Mouse (Mus musculus) adipocyte (in vitro differentiated cells): ENCODE measurements at regions not wholly inside any gene's neighbourhood (a gene's known extent, or its start where the extent isn't known, plus 50 kb on each side); places are given as distances from the start of the nearest gene placed in this dataset.

Source experiments
- DNase-seq: peaks from one replicate; pipeline ENCODE4 v3.0.0-alpha.2; 2016; ENCODE audit warnings: low spot score

DNA sequence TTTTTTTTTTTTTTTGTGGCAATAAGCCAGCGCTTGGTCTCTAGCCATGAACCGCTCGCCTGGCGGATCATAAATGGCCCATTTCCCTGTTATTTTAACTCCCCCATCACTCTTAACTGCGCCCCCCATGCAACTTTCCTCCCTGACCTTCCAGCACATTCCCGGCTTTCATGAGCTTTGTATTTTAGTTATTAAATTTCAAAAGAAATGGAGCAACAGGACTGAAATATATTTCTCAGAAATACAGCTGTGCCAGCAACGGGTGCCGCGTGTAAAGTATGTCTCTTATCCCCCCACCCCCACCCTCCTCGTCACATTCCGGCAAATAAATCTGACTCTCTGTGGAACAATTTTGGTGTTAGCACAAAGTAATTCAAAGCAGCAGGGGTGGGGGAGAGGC is 83.2 kb upstream of the Tas2r119 start:
- DNase-seq: no peak

DNA sequence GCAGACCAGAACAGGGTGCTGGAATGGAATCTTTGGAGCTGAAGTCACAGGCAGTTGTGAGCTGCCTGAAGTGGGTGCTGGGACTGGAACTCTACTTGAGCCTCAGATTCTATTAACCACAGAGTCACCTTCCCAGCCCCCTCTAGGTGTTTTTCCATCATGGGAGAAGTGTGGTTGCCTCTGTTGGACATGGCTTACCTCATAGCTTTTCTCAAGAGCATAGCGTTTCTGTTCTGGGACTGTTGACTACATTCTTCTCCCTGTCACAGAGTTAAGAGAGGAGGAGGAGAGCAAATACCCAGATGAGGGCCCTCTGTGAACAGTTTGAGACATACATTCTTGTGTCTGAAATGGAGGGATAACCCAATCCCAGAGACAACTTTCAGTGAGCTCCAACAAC is 81.5 kb upstream of the Tas2r119 start:
- DNase-seq: no peak

DNA sequence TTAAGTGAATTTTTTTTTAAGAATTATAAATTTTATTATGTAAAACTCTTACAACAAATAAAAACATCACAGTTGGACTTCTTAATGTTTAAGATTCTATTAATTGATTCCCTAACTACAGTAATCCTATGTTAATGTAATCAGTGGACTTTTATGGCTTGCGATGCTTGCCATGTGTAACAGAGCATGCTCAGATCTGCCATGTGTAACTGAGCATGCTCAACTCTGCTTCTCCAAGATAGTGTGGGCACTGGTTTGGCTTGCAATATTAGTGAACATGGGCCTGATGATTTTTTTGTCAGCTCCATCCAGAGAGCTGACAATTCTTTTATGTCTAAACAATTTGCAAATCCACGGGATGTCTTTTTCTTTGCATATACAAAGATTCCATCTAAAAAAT is 66.4 kb upstream of the Tas2r119 start:
- DNase-seq: no peak
